Mouse (Mus musculus) spleen, adult 12 weeks (tissue): ENCODE measurements around the gene Immt.
"Not testable (repeated sequence)": the region's sequence is repeated elsewhere in the genome, so short reads cannot be mapped to it uniquely, and the experiment has no call there.

Experiments
- DNase-seq: peaks from one replicate; pipeline ENCODE4 v3.0.0; 2022; ENCODE audit warnings: low spot score

Immt gene

GRCm38 (mm10) chr6:71846906-71847305, 15.8 kb downstream of the Immt start:
- DNase-seq, result not testable (repeated sequence)

GRCm38 (mm10) chr6:71867751-71868150, 36.6 kb downstream of the Immt start:
- no peak for DNase-seq

GRCm38 (mm10) chr6:71868809-71869208, 37.7 kb downstream of the Immt start:
- DNase-seq, result no peak

- no peak for DNase-seq
Observed at GRCm38 (mm10) chr6:71871396-71871795, 40.3 kb downstream of the Immt start.

GRCm38 (mm10) chr6:71877965-71878760, 47.0 kb downstream of the Immt start:
- no peak for DNase-seq

- DNase-seq, result no peak
Observed at GRCm38 (mm10) chr6:71893263-71893662, 62.1 kb downstream of the Immt start.

GRCm38 (mm10) chr6:71907702-71908235, 76.6 kb downstream of the Immt start:
- no peak for DNase-seq

- DNase-seq, result peak; percentile 78
Observed at GRCm38 (mm10) chr6:71908481-71909381, 77.6 kb downstream of the Immt start, which contains the start of the genes Ptcd3 and Polr1a. Gene Ptcd3 (minus strand): TSS chr6:71908750. Gene Polr1a (plus strand): TSS chr6:71909053.

- DNase-seq, result no peak
Observed at GRCm38 (mm10) chr6:71909384-71909783, 78.3 kb downstream of the Immt start.

GRCm38 (mm10) chr6:71909840-71910239, 78.7 kb downstream of the Immt start:
- DNase-seq, result no peak

- no peak for DNase-seq
Observed at GRCm38 (mm10) chr6:71911686-71912450, 80.7 kb downstream of the Immt start.

GRCm38 (mm10) chr6:71920752-71921151, 89.6 kb downstream of the Immt start:
- no peak for DNase-seq

- not testable (repeated sequence) for DNase-seq
Observed at GRCm38 (mm10) chr6:71925233-71925632, 94.1 kb downstream of the Immt start.
